Mouse (Mus musculus): Measurements from ENCODE around the gene Pabpn1. TPM values are rescaled to one million over a fixed set of nuclear protein-coding genes. Genes with fewer than 3 reads are reported as not detected.

Gene Pabpn1
- 80.5 TPM for polyA plus RNA-seq (2014; fragmentation: Illumina TruSeq; extraction: RNeasy Lipid Tissue Mini Kit (QIAGEN cat#74804); ENCODE audit: low read depth, low replicate concordance)

DNA sequence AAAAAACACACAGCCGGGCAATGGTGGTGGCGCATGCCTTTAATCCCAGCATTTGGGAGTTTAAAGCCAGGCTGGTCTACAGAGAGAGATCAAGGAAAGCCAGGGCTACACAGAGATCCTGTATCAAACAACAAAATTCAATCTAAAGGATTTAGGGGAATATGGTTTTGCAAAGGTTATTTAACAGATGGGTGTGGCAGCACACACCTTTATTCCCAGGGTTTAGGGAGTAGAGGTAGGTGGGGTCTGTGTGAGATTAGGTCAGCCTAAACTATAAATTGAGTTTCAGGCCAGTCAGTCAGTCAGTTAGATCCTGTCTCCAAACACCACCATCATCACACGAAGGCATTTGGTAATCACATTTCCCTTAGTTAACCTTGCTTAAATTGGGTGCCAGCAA is at the start of gene Pabpn1:
Pabpn1 (plus strand) TSS at position 301 of the 400 bp plus-strand sequence.

DNA sequence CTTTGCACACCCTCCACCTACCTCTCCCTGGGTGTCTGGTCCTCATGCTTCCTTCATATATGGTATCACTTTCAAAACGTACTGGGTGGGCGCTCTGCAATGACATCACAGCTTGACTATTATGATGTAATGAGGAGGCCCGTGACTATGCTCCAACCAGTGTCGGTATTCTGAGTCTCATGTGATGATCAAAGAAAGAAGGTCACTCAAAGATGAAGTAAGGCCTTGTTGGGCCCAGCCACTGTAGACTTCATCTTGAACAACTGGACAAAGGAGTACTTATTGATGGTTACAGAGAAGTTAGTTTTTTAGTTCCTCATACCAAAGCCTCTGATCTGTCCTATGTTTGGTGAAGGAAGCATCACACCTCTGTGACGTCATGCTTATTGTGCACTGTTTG is 21.4 kb upstream of the Pabpn1 start, which contains the start of gene Homez:
Homez (minus strand) TSS at position 101 of the 400 bp plus-strand sequence.

DNA sequence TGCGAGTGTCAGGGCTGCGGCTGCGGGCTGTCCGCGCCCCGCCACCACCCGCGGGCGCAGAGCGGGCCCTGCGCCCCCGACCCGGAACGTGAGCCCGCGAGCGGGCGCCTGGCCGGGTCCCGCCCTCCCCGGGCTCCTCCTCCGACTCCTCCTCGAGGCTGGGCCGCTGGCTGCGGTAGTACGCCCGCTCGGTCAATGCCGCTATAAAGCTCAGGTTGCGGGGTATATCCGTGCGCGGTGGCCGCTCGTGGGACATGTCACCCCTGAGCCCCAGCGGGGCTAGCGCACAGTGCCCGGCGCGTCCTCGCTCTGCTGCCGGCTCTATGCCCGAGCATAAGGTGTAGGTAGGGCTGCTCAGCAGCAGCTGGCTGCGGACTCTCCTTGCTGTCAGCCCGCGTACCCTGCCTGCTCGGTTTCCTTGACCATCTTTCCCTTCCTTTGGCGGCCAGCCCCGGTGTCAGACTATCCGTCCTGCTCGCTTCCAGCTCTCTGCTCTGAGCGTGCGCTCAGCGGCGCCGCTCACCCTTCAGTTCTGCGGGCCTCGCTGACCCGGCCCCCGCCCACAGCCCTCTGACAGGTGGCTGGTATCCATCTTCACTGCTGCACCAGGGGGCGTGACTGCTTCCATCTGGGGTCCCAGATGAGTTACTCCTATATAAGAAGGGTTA is 15.1 kb upstream of the Pabpn1 start, which contains the start of gene Ppp1r3e:
Ppp1r3e (minus strand) TSS at position 503 of the 668 bp plus-strand sequence.

GRCm38 (mm10) chr14:54883154-54884021 is 8.9 kb upstream of the Pabpn1 start, which contains the start of the genes Bcl2l2 and Gm20521:
Bcl2l2 (plus strand) TSS chr14:54883377.
Gm20521 (plus strand) TSS chr14:54883441.

DNA sequence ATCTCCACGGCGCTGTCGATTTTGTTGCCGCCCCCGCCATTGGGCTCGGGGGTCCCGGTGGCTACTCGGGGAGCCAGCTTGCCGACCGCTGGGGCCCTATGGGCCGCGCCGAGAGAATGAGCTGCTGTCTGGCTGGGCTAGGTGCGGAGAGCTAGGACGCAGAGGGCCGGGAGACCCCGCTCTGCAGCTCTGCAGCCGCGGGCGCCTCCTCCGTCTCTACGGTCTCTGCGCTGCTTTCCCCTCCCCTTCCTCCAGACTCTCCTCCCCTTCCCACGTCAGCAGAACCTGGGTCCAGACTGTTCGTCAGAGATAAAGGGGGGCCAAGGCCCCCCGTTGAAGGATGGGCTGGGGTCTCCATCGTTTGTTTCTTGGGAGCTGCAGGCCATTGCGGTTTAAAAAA is 20.6 kb downstream of the Pabpn1 start, which contains the start of gene Slc22a17:
Slc22a17 (minus strand) TSS at position 247 of the 400 bp plus-strand sequence.

GRCm38 (mm10) chr14:54925349-54926342 is 33.3 kb downstream of the Pabpn1 start, which contains the start of gene Efs:
Efs (minus strand) TSS chr14:54926126.

GRCm38 (mm10) chr14:54932645-54933150 is 40.4 kb downstream of the Pabpn1 start, which contains the start of gene Il25:
Il25 (plus strand) TSS chr14:54932695.

DNA sequence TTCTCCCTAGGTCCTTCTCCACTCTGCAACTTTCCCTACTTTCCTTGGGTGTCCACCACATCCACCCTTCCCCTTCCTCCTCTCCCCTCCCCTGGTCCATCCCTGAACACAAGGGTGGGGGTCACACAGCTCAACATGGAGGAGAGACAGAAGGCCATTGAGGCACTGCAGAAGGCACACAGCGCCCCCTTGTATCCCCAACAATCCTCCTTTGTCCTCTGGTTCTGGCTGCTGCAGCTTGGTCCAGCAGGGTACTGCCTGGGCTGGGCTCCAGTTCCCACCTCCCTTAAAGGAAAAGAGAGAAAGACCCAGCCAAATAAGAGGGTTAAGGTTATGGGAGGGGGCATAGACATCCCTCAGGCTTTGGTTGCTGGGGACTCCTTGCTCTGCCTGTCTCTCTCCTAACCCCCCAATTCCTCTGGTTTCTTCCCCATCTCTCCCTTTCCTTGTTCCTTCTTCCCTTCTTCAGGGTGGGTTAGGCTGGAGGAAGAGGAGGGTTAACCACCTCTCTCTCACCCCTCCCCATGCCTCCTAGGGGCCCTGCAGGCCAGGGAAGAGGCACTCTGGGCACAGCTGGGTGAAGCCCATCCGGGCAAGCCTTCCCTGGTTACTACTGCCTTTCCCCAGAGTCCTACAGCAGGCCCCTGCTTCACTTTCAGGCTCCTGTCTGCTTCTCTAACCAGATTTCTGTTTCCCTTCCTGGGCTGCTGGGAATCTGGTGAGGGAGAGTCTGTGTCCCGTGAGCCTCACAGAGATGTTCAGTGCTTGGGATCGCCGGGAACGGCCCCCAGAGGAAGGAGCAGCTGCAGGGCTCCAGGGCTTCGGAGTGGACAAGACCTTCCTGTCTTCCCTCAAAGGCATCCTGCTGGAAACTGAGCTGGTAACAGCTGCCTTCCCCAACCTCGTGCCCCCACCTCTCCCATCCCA is 43.9 kb downstream of the Pabpn1 start, which contains the start of gene Cmtm5:
Cmtm5 (plus strand) TSS at position 358 of the 927 bp plus-strand sequence.

Other genes starting within 250 kb of the Pabpn1 start
- gene 1700123O20Rik, start 206.3 kb upstream of the Pabpn1 start, polyA plus RNA-seq (2014; fragmentation: Illumina TruSeq; extraction: RNeasy Lipid Tissue Mini Kit (QIAGEN cat#74804); ENCODE audit: low read depth, low replicate concordance): 15.0 TPM
- gene Acin1, start 205.6 kb upstream of the Pabpn1 start, polyA plus RNA-seq (2014; fragmentation: Illumina TruSeq; extraction: RNeasy Lipid Tissue Mini Kit (QIAGEN cat#74804); ENCODE audit: low read depth, low replicate concordance): 103 TPM
- not detected for gene Gm29776, start 193.7 kb upstream of the Pabpn1 start, polyA plus RNA-seq (2014; fragmentation: Illumina TruSeq; extraction: RNeasy Lipid Tissue Mini Kit (QIAGEN cat#74804); ENCODE audit: low read depth, low replicate concordance)
- gene Cebpe, start 180.3 kb upstream of the Pabpn1 start, polyA plus RNA-seq (2014; fragmentation: Illumina TruSeq; extraction: RNeasy Lipid Tissue Mini Kit (QIAGEN cat#74804); ENCODE audit: low read depth, low replicate concordance): not detected
- gene Slc7a8, start 110.6 kb upstream of the Pabpn1 start, polyA plus RNA-seq (2014; fragmentation: Illumina TruSeq; extraction: RNeasy Lipid Tissue Mini Kit (QIAGEN cat#74804); ENCODE audit: low read depth, low replicate concordance): 2.3 TPM
- gene Rnf212b, start 78.4 kb upstream of the Pabpn1 start, polyA plus RNA-seq (2014; fragmentation: Illumina TruSeq; extraction: RNeasy Lipid Tissue Mini Kit (QIAGEN cat#74804); ENCODE audit: low read depth, low replicate concordance): not detected
- gene Homez, start 21.5 kb upstream of the Pabpn1 start, polyA plus RNA-seq (2014; fragmentation: Illumina TruSeq; extraction: RNeasy Lipid Tissue Mini Kit (QIAGEN cat#74804); ENCODE audit: low read depth, low replicate concordance): 4.2 TPM
- gene Ppp1r3e, start 14.9 kb upstream of the Pabpn1 start, polyA plus RNA-seq (2014; fragmentation: Illumina TruSeq; extraction: RNeasy Lipid Tissue Mini Kit (QIAGEN cat#74804); ENCODE audit: low read depth, low replicate concordance): 6.7 TPM
- gene Bcl2l2, start 9.1 kb upstream of the Pabpn1 start, polyA plus RNA-seq (2014; fragmentation: Illumina TruSeq; extraction: RNeasy Lipid Tissue Mini Kit (QIAGEN cat#74804); ENCODE audit: low read depth, low replicate concordance): 44.0 TPM
- not detected for gene Gm20521, start 9.1 kb upstream of the Pabpn1 start, polyA plus RNA-seq (2014; fragmentation: Illumina TruSeq; extraction: RNeasy Lipid Tissue Mini Kit (QIAGEN cat#74804); ENCODE audit: low read depth, low replicate concordance)
- gene Slc22a17, start 20.6 kb downstream of the Pabpn1 start, polyA plus RNA-seq (2014; fragmentation: Illumina TruSeq; extraction: RNeasy Lipid Tissue Mini Kit (QIAGEN cat#74804); ENCODE audit: low read depth, low replicate concordance): 7.5 TPM
- gene Efs, start 33.6 kb downstream of the Pabpn1 start, polyA plus RNA-seq (2014; fragmentation: Illumina TruSeq; extraction: RNeasy Lipid Tissue Mini Kit (QIAGEN cat#74804); ENCODE audit: low read depth, low replicate concordance): 2.7 TPM
- gene Il25, start 40.2 kb downstream of the Pabpn1 start, polyA plus RNA-seq (2014; fragmentation: Illumina TruSeq; extraction: RNeasy Lipid Tissue Mini Kit (QIAGEN cat#74804); ENCODE audit: low read depth, low replicate concordance): not detected
- 1.1 TPM for gene Cmtm5, start 43.8 kb downstream of the Pabpn1 start, polyA plus RNA-seq (2014; fragmentation: Illumina TruSeq; extraction: RNeasy Lipid Tissue Mini Kit (QIAGEN cat#74804); ENCODE audit: low read depth, low replicate concordance)
- gene Myh6, start 74.4 kb downstream of the Pabpn1 start, polyA plus RNA-seq (2014; fragmentation: Illumina TruSeq; extraction: RNeasy Lipid Tissue Mini Kit (QIAGEN cat#74804); ENCODE audit: low read depth, low replicate concordance): 19,749 TPM
- not detected for gene Gm17428, start 84.4 kb downstream of the Pabpn1 start, polyA plus RNA-seq (2014; fragmentation: Illumina TruSeq; extraction: RNeasy Lipid Tissue Mini Kit (QIAGEN cat#74804); ENCODE audit: low read depth, low replicate concordance)
- 68.0 TPM for gene Myh7, start 102.1 kb downstream of the Pabpn1 start, polyA plus RNA-seq (2014; fragmentation: Illumina TruSeq; extraction: RNeasy Lipid Tissue Mini Kit (QIAGEN cat#74804); ENCODE audit: low read depth, low replicate concordance)
- gene Ngdn, start 123.0 kb downstream of the Pabpn1 start, polyA plus RNA-seq (2014; fragmentation: Illumina TruSeq; extraction: RNeasy Lipid Tissue Mini Kit (QIAGEN cat#74804); ENCODE audit: low read depth, low replicate concordance): 34.7 TPM
- gene Zfhx2, start 199.8 kb downstream of the Pabpn1 start, polyA plus RNA-seq (2014; fragmentation: Illumina TruSeq; extraction: RNeasy Lipid Tissue Mini Kit (QIAGEN cat#74804); ENCODE audit: low read depth, low replicate concordance): 2.3 TPM
- 17.0 TPM for gene Thtpa, start 202.3 kb downstream of the Pabpn1 start, polyA plus RNA-seq (2014; fragmentation: Illumina TruSeq; extraction: RNeasy Lipid Tissue Mini Kit (QIAGEN cat#74804); ENCODE audit: low read depth, low replicate concordance)
- gene Ap1g2, start 214.1 kb downstream of the Pabpn1 start, polyA plus RNA-seq (2014; fragmentation: Illumina TruSeq; extraction: RNeasy Lipid Tissue Mini Kit (QIAGEN cat#74804); ENCODE audit: low read depth, low replicate concordance): 8.4 TPM
- 0.16 TPM for gene Jph4, start 224.4 kb downstream of the Pabpn1 start, polyA plus RNA-seq (2014; fragmentation: Illumina TruSeq; extraction: RNeasy Lipid Tissue Mini Kit (QIAGEN cat#74804); ENCODE audit: low read depth, low replicate concordance)

Data from heart, adult 10 weeks (tissue).